Mouse (Mus musculus) brain, adult 10 weeks (tissue): Measurements from ENCODE around the gene Ppp2r5c. TPM values are rescaled to one million over a fixed set of nuclear protein-coding genes. Genes with fewer than 3 reads are reported as not detected.

ENCODE experiments used
- polyA plus RNA-seq: library from polyadenylated mRNA; stranded (reverse); fragments of 350-450 nt; fragmentation: Illumina TruSeq; extraction: RNeasy Lipid Tissue Mini Kit (QIAGEN cat#74804); gene quantifications from one replicate; pipeline ENCODE4 v1.2.3, GENCODE M21; 2015; ENCODE audit warnings: low read depth, low replicate concordance

Ppp2r5c gene
- polyA plus RNA-seq: 247 TPM

DNA sequence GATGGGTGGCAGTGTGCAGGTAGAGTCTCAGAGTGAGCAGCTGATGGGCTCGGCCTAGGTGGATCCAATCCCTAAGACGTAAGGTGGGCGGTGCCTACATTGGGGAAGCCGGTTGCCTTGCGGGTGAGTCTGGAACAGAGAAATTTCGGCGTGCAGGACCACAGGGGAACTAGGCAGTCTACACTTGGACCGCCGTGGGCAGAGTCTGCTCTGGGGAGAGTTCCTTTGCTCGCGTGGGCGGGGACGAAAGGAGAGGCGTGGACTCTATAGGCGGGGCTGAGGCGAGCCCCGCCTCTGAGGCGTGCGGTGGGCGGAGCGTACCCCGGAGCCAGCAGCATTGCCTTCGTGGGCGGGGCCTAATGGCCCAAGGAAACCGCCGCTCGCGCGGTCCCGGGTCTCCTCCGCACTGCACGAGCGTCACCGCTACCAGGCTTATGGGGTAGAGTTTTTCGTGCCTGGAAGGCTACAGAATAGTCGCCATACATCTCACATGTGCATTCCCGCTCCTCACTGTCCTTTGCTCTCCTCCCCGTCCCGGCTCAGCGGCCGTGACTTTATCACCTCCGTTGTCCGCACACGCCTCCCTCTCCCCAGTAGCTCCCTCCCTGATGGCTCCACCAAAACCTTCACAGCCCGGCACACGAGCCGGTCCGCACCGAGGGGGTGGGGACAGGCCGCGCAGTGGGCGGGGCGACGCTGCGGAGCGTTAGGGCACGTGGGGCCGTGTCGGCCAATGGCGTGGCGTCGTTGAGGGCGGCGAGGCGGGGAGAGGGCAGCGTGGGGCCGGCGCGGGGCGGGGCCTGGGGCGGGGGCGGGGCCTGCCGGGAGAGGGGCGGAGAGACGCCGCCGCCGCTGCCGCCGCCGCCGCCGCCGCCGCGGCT, at the start of gene Ppp2r5c:
Gene Ppp2r5c (plus strand): TSS at position 831 of the 881 bp plus-strand sequence.

GRCm38 (mm10) chr12:110601241-110602218, 154.6 kb downstream of the Ppp2r5c start, which contains the start of gene Dync1h1:
Gene Dync1h1, plus strand, starts transcription at chr12:110601452.

Other genes with a start within 250 kb of the Ppp2r5c start
- 1.8 TPM for gene Dio3, start 168.1 kb upstream of the Ppp2r5c start, polyA plus RNA-seq
- 174 TPM for gene Dync1h1, start 154.3 kb downstream of the Ppp2r5c start, polyA plus RNA-seq
- gene 1700001K19Rik, start 235.5 kb downstream of the Ppp2r5c start, polyA plus RNA-seq: not detected